Mouse (Mus musculus) cerebellum, adult 2 months (tissue): Measurements from ENCODE around the gene Nyx. TPM values are rescaled to one million over a fixed set of nuclear protein-coding genes. Genes with fewer than 3 reads are reported as not detected.
"Not testable (repeated sequence)": the region's sequence is repeated elsewhere in the genome, so short reads cannot be mapped to it uniquely, and the experiment has no call there.

Experiments used
- DNase-seq, 2 experiments: peaks; one replicate each; pipeline ENCODE4 v3.0.0; 2021
- H3K27ac ChIP-seq: fragments of 200-500 bp; 2 replicates; pipeline ENCODE4 v1.5.1; 2012; ENCODE audit warnings: low read length, control low read depth, inconsistent platforms; ENCODE audit not compliant: insufficient read depth
- H3K27me3 ChIP-seq: fragments of 200-500 bp; 2 replicates; pipeline ENCODE4 v1.6.1; 2012; ENCODE audit warnings: inconsistent platforms, mild to moderate bottlenecking, low read length, moderate library complexity; ENCODE audit not compliant: control insufficient read depth, insufficient read depth
- H3K4me1 ChIP-seq: fragments of 200-500 bp; 2 replicates; pipeline ENCODE4 v1.6.1; 2011; ENCODE audit warnings: low read length; ENCODE audit not compliant: control insufficient read depth, insufficient read depth
- H3K4me3 ChIP-seq: fragments of 200-500 bp; replicated peaks from 2 replicates; pipeline ENCODE3; 2011; ENCODE audit warnings: mild to moderate bottlenecking, low read depth, low read length, control low read depth; ENCODE audit not compliant: insufficient read depth
- CTCF ChIP-seq: fragments of 200-500 bp; IDR thresholded peaks from 2 replicates; pipeline ENCODE4 v1.5.1; 2011; ENCODE audit warnings: low read depth, mild to moderate bottlenecking, control low read depth, low read length, moderate library complexity, borderline replicate concordance; ENCODE audit not compliant: insufficient read depth
- POLR2A ChIP-seq: fragments of 200-500 bp; IDR thresholded peaks from 2 replicates; pipeline ENCODE4 v1.6.1; 2011; ENCODE audit warnings: low read length, control low read depth, borderline replicate concordance; ENCODE audit not compliant: insufficient read depth
- WGBS: fragments of 180-500 bp; shearing (Covaris S2); methylation state at CpG from one replicate; pipeline ENCODE4 v1.1.7; 2018; 5-methylcytosine and 5-hydroxymethylcytosine counted together
- polyA plus RNA-seq: library from polyadenylated mRNA; depleted of rRNA; stranded (reverse); fragments of >200 nt; gene quantifications from 2 replicates; pipeline ENCODE4 v1.2.3, GENCODE M21; 2012; rRNA removed

The Nyx gene
- 0.65 and 0.79 TPM in 2 replicates for polyA plus RNA-seq

GRCm38 (mm10) chrX:13465810-13466209 lies at the start of gene Nyx:
Gene Nyx, plus strand, starts transcription at chrX:13466110.
- no peak for DNase-seq

GRCm38 (mm10) chrX:13422047-13422446 lies 43.9 kb upstream of the Nyx start:
- Histone ChIP-seq H3K4me3 (no peak overlapping the region), H3K4me1 (no peaks in the 10 kb centered on the region), H3K27me3 (no peaks in the 10 kb centered on the region), H3K27ac (no peak overlapping the region)
- DNase-seq, result no peak
- TF ChIP-seq POLR2A, result no peak
- TF ChIP-seq CTCF, result no peak
- 38% methylated on average over 4 of the region's 4 CpGs for WGBS

More at GRCm38 (mm10) chrX:13465810-13466209, at the start of gene Nyx:
- 91% methylated on average over 3 of the region's 3 CpGs for WGBS
- no peak for TF ChIP-seq CTCF
- TF ChIP-seq POLR2A, result no peak
- Histone ChIP-seq H3K27me3 (no peaks in the 10 kb centered on the region), H3K4me3 (no peak within 1 kb of the TSS), H3K27ac (peak within 1 kb of the TSS; percentile 89), H3K4me1 (peaks cover 29% of the 10 kb centered on the region)

- DNase-seq, result no peak
- WGBS, result 68% methylated on average over 6 of the region's 6 CpGs
- TF ChIP-seq POLR2A (no peak), CTCF (no peak)
- no peaks in the 10 kb centered on the region for H3K27me3 ChIP-seq
- H3K27ac ChIP-seq, result no peak overlapping the region
- no peak overlapping the region for H3K4me3 ChIP-seq
- no peaks in the 10 kb centered on the region for H3K4me1 ChIP-seq
These were observed 34.5 kb upstream of the Nyx start for GRCm38 (mm10) chrX:13431421-13431820.

- not testable (repeated sequence) for H3K4me3 ChIP-seq, H3K27me3 ChIP-seq, H3K27ac ChIP-seq, H3K4me1 ChIP-seq, DNase-seq
- 94% methylated on average over 2 of the region's 2 CpGs for WGBS
These were observed 29.9 kb upstream of the Nyx start for GRCm38 (mm10) chrX:13436042-13436441.

- WGBS, result 72% methylated on average over 9 of the region's 9 CpGs
- not testable (repeated sequence) for H3K27ac ChIP-seq, H3K4me1 ChIP-seq, DNase-seq, H3K4me3 ChIP-seq, H3K27me3 ChIP-seq
These were observed 9.4 kb upstream of the Nyx start for GRCm38 (mm10) chrX:13456544-13456943.

DNA sequence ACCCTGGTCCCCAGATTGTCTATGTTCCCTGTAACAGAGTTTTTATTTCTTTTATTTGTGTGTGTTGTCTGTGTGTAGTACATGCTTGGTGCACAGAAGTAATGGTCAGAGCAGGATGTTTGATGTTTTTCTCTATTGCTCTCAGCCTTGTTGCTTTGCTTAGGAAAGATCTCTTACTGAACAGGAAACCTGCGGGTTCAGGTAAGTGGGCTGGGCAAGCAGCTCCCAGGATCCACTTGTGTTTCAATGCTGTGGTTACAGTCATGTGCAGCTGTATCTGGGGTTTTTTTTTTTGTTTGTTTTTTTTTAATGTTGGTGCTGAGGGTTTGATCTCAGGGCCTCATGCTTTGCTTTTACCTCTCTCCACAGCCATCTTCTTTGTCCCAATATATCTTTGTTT lies 7.1 kb upstream of the Nyx start:
- no peak overlapping the region for H3K4me3 ChIP-seq
- H3K27ac ChIP-seq, result no peak overlapping the region
- WGBS, result 96% methylated on average over 1 of the region's 1 CpGs
- DNase-seq, result no peak
- no peaks in the 10 kb centered on the region; the same call in 1 of the 2 replicates for H3K4me1 ChIP-seq
- TF ChIP-seq CTCF, result no peak
- no peaks in the 10 kb centered on the region for H3K27me3 ChIP-seq

DNA sequence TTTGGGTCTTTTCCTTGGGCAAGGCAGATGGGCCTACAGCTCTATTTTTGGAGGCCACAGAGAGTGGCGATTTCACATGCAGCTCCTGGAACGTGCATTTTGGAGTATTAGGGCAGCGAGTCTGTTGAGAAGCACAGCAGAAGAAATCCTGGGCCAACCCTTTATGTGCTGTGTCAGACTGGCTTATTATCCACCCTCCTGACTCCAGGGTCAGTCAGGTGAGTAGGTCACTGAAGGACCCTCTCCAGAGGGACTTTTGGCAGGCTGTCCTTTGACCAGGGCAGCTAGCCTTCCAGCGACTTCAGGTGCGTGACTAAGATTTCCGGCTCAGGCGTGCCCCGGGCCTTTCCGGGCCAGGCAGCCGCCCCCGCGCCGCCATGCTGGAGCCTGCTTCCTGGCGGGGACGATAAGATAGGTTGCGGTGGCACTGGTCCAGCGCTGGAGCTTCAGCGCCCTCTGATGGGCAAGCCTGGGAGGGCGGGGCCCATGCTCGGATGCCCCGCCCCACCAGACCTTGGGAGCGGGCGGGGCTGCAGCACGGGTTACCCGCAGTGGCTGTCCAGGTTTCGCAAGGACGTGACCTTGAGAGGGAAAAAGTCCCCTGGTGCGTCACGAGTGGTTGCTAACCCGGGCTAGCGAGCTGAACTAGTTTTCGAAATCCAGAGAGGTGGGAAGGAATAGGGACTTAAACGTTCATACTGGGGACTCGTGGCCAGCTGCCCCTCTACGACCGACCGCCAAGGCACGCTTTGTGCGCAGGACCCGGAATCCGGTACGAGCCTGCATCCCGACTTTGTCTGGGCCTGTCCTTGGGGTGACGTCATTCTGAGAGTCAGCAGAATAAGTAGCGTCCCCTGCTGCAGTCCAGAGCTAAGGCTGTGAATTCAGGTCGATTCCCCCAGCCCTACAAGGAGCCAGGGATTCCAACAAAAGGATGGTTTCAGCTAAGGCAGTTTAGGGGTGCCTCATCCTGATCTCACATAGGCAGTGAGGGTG lies 4.3 kb upstream of the Nyx start:
- Histone ChIP-seq H3K27me3 (no peaks in the 10 kb centered on the region), H3K4me3 (peak overlapping the region; percentile 65), H3K4me1 (no peaks in the 10 kb centered on the region; the same call in 1 of the 2 replicates), H3K27ac (peak overlapping the region; percentile 93)
- peak; percentile 89 to 92 for DNase-seq
- TF ChIP-seq CTCF (peak; percentile 67), POLR2A (peak; percentile 27; the same call in 1 of the 2 replicates)
- WGBS, result 4% methylated on average over 39 of the region's 46 CpGs

- 48% methylated on average over 2 of the region's 2 CpGs for WGBS
- DNase-seq, result no peak
- TF ChIP-seq CTCF, result no peak
- no peak for TF ChIP-seq POLR2A
- no peak overlapping the region for H3K4me3 ChIP-seq
- H3K27me3 ChIP-seq, result no peaks in the 10 kb centered on the region
- H3K4me1 ChIP-seq, result peaks cover 14% of the 10 kb centered on the region
- H3K27ac ChIP-seq, result no peak overlapping the region
These were observed 2.9 kb upstream of the Nyx start for GRCm38 (mm10) chrX:13462982-13463517.
